Mouse (Mus musculus) lung, postnatal 14 days (tissue): ENCODE data around the gene Gpr162.
A peak's percentile ranks its signal among the peaks of the same experiment; 100 is the strongest.
"Not testable (repeated sequence)": the region's sequence is repeated elsewhere in the genome, so short reads cannot be mapped to it uniquely, and the experiment has no call there.

Experiments used
- DNase-seq: peaks from one replicate; pipeline ENCODE4 v3.0.0; 2021

Gpr162 gene

DNA sequence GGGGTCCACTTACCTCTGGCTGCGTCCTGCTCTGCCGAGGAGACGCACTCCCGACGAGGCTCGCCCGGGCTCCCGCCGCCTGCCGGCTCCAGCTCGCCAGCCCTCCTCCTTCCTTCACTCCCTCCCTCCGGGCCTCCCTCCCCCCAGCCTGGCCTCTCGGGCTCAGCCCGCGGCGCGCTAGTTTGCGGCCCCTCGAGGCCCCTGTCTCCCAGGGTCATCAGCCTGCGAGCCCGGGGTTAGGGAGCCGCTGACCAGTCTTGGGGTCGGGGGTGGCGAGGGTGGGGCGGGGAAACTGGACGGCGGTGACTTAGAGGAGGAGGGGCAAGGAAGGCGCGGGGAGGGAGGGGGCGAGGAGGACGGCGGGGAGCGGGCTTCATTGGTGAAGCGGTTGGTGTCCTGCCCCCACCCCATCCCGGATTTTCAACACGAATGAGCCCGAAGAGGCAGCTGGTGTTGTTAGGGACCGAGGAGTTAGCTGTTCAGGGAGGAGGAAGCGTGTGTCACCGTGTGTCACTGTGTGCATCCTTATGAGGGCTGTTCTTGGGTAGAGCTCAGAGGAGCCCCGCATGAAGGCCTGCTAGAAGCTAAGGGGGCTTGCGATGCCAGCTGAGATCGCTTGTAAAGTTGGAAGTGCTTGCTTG lies at the start of gene Gpr162:
Gene Gpr162 (minus strand): TSS at position 326 of the 641 bp plus-strand sequence.
- peak; percentile 57 for DNase-seq

DNA sequence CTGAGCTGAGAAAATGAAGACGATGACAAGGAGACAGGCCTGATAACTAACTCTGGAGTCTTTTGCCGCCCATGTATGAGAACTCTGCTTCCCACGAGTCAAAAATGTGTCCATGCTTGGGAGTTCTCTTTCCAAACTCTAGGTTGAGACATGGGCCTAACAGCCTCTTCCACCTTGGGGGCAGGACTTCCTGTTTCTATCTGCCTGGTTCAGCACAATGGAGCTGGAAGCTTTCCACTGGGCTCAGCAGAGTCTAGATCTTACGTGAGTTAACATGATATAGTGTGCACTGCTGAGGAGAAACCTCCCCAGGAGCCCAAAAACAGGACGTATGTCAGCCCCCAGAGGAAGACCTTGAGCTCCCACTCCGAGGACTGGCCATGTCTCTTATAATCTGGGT lies 49.4 kb upstream of the Gpr162 start:
- no peak for DNase-seq

DNA sequence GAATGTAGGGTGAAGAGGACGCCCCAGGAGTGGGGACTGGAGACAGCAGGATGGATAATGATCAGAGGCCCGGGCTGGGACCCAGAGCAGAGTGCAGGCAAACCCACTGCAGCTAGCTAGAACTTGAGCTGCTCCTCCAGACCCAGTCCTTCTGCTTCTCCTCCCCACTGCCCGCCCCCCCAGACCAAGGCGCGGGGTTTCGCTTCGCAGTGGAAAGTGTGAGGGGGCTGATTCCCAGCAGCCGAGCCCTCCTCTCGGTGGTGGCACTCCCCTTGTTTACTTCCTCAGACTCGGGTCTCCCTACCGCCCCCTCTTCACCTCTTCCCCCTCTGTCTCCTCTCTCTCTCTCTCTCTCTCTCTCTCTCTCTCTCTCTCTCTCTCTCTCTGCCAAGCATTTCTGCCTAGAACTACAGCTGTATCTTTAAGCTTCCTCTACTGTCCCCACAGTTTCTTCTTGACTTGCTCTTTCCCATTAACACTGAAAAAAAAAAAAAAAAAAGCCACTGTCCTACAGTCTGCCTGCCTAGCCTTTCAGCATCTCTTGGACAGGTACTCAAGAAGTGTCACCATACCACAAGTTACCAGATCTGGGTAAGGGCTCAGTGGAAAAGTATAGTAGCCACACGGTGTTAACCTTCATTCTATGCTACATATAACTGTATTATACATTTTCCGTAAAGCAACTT lies 47.9 kb upstream of the Gpr162 start, which contains the start of gene Lag3:
Gene Lag3 (minus strand): TSS at position 173 of the 686 bp plus-strand sequence.
- DNase-seq = no peak

DNA sequence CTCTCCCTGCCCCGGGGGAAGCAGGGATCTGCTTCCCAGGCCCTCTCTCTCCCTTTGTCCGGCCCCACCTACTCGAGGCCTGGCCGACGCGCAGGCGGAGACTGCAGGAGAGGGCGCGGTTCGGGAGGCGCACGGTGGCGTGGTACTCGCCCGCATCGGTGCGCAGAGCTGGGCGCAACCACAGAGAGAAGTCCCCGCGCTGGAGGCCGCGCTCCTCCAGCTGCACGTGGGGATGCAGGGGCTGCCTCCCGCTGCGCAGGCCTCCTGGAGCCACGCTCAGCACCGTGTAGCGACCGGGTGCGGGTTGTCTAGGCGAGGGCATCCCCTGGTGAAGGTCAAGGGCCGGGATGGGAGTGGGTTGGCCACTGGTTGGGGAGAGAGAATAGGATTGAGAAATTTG lies 46.2 kb upstream of the Gpr162 start:
- no peak for DNase-seq

DNA sequence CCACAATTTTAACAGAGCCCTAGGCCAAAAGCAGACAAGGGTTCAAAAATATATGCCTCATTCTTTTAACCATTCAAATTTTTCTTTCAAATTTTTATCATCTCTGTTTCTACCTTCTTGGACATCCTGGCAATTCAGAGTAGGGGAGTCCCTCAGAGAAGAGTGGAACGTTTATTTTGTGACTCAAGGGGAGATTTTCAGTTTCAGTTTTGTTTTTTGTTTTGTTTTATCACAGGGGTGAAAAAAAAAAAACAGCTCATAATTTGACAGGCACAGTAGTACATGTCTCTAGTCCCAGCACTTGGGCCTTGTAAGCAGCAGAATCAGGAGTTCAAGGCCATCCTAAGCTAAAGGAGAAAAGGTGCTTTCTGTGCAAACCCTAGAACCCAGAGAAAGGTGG lies 44.0 kb upstream of the Gpr162 start:
- no peak for DNase-seq

DNA sequence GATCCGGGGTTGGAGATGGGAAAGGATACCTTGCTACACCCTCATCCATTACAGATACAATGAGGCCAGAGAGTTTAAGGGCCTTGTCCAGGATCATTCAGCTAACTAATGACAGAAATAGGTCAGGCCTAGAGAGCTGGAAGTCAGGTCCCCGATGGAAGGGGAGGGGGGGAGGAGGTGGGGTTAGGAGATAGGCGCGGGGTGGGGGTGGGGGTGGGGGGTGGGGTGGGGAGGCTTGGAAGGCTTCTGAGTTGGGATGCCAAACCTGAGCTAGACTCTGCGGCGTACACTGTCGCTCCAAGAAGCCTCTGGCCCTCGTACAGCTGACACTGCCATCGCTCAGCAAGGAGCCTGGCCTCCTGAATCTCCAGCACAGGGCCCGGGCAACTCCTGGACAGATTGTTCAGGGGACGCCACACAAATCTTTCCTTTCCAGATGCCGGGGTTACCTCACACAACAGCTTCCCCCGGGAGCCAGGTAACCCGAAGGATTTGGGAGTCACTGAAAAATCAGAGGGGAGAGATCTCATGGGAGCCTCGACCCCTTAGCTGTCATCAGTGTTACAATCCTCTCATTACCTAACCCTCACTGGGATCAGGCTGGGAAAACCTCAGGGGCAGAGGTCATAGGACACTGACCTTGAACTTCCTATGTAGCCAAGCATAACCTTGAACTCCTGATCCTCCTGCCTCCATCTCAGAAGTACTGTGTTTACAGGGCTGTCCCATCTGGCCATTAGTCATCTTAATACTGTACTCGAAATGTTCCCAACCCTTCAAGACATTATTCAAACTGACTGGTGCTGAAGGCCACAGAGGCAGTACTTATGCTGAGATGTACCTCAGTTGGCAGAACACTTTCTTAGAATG lies 41.4 kb upstream of the Gpr162 start:
- no peak for DNase-seq

DNA sequence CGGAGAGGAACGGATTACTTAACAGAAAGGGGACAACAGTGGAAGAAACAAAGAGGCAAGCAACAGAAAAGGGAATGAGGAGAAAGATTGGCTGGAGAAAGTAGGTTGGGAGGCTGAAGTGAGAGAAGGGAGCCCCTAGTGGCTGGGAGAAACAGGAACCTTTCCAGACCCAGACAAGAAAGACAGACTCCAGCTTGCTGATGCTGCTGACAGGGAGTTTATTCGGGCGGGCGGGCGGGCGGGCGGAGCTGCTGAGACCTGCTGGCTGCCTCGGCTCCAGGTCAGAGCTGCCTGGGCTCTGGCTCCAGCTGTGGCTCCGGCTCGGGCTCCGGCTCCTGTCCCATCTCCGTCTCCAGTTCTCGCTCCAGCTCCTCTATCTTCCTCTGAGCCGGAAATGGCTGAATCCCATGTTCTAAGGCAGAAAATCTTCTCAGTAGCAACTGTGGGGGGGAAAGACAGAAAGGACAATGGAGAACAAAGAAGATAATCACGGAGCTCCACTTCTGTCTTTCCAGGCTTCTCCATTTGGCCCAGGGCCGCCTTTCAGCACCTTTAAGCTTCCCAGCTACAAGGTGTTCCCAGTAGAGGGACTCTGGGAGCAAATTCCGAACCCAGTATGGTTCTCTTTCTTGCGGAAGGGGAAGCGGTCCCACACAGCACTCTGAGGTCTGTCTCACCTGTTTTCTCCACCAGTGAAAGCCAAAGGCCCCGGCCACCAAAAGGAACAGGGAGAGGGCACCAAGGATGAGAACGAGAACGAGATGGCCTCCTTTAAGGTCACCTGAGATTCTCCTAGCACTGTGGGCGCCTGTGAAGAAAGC lies 40.6 kb upstream of the Gpr162 start:
- DNase-seq = peak; percentile 71

DNA sequence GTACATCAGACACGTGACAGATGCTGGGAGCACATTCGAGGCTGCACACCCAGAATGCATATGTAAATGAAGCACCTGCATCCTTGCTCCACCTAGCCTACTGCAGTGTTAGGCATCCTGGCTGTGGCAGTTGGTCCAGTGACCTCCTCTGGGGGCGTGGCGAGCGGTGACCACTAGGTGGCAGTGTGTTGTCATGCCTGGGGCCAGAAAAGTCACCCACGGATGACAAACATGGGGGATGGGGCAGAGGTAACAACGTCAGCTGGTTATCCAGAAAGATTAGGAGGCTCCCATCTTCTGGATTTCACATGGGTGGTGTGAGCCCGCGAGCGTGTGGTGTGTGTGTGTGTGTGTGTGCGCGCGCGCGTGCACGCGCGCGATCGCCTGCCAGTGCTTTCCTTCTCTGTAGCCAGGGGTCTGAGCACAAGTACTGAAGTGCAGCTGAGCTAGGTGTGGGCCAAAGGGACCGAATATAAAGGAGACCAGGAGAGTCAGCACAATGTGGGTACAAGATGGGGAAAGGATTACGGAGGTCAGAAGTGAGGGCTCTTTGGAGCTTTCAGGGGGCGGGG lies 39.9 kb upstream of the Gpr162 start:
- DNase-seq = peak; percentile 99

DNA sequence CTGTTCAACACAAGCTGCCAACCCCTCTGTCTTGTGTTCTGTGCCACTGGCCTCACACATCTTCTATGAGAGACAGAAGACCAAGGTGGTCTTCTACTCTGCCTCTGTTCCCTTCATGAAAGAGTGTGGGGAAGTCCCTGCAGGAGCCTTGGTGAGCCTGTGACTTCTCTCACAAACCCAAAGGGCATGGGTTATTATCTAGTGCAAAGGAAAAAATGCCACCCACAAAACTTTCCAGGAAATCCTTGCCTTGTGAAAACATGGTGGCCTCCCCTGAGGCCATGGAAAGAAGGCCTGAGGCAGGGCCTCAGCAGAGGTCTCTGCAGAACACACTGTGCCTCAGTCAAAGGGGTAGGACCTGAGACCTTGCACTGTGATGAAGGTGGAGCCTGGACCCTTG lies 38.1 kb upstream of the Gpr162 start:
- DNase-seq = no peak

DNA sequence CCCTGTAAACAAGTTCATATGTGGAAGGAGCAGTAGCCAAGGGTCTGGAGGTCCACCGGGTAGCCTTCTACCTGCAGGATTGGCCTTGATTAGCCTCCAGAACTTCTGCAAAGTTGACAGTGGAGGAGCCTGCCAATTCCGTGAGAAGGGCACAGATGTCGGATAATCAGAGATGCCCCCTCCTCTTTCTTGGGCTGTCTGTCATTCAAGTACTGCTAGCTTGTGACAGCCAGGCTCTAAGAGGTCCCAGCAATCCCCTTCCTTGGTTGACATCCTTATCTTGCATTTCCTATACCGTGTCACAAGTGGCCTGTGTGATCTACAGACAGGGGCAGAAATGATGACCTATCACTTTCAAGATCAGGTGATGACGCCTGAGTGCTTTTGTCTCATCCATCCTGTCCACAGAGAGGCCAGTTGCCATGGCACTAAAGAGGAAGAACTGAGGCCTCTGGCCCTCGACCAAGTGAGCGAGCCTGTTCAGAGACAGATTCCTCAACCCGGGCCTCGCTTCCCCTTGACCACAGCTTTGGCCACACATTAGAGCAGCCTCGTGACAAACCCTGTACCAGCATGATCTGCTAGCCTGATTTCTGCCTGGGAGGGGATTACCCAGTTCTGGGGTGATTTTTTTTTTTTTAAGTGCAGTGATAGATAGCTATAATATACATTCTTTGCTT lies 37.2 kb upstream of the Gpr162 start:
- no peak for DNase-seq

DNA sequence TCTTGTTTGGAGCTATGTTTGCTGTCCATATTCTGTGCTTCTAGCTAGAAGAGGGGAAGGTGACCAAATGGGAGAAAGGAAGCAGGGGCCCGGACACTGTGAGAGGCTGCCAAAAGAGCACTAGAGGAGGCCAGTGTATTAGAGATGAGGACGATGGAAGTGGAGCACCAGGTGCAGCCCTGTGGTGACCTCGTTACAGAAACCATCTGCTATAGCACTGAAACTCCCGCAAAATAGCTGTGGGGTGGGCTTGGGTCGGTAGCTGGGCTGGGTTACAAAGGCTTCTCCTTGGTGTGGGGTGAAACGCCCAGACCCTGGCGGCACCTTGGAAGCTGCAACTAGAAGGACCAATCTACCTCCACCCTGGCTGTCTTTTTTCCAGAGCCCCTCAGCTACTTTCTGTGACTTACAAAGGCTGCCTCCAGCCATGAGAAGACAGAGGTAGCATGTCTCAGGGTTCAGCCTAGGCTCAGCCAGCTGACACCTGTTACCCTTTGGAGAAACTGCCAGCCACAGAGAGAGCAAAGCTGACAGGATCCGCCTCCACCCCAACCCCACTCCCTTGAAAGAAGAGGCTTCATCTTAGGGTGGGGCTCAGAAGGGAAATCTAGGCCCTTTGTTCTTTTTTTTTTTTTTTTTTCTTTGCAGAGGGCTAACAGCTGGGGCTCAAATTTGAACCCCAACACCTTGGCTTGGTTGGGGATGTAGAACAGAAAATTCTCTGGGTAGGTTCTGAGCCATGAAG lies 36.4 kb upstream of the Gpr162 start:
- no peak for DNase-seq

DNA sequence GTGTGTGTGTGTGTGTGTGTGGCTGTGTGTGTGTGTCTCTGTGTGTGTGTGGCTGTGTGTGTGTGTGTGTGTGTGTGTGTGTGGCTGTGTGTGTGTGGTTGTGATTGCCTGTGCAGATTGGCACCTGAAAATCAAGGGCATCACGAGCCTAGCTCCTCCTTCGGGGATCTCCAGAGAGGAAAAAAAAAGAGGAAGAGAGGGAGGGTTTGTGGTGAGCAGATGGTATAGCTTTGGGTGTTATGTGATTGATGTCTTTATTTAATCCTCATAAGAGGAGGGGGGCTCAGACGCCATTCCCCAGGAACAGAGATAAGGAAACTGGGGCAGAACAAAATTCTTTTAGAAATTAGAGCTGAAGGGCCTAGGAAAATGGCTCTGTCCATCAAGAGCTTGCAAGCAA lies 34.6 kb upstream of the Gpr162 start:
- no peak for DNase-seq

DNA sequence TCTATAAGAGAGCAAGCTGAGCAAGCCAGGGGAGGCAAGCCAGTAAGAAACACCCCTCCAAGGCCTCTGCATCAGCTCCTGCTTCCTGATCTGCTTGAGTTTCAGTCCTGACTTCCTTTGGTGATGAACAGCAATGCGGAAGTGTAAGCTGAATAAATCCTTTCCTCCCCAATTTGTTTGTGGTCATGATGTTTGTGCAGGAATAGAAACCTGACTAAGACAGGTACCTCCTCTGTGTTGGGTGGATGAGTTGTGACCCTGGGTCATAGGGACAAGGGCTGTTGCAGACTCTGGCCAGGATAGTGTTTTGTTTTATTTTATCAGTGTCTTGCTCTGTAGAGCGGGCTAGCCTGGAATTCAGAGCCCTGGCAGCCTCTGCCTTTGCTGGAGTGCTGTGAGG lies 30.3 kb upstream of the Gpr162 start:
- not testable (repeated sequence) for DNase-seq

DNA sequence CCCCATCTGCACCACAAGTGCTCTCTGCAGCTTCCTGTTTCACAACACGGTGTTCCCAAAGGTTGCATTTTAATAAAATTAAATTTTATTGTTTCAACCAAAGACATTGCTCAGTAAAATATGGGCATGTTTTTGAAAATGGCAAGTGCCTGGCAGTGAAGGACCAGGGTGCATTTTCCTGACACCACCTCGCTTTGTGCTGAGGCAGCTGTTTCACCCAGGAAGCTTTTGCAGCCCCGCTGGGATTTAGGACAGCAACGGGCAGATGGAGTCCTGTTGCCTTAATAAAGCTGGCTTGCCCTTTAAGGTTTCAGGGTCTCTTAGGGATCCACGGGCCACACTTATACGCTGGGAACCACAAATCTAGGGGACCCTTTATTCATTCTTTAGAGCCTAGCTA lies 27.2 kb upstream of the Gpr162 start:
- DNase-seq = no peak

DNA sequence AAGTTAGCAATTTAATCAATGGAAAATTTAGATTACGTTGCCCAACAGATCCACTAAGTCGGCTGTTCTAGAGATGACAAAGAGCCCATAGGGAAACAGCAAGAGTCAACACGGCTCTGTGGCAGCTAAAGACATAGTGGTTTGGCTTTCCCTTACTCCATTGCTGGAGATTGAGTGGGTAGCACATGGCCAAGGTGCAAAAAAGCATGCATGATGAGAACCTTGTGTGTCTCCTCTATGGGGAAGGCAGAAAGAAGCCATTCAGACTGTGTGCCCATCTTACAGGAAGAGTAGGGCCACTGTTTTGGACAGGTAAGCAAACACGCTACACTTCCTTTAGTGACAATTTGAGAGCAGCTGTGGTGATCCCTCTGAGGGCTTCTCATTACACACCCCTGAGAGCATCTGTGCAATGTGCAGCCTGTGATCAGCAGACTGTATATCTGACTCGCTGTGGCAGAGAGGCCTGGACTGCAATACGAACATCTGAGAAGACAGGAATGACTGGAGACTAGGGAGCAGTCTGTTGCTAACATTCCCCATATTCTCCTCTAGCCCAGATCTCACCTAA lies 24.9 kb upstream of the Gpr162 start:
- DNase-seq = no peak

DNA sequence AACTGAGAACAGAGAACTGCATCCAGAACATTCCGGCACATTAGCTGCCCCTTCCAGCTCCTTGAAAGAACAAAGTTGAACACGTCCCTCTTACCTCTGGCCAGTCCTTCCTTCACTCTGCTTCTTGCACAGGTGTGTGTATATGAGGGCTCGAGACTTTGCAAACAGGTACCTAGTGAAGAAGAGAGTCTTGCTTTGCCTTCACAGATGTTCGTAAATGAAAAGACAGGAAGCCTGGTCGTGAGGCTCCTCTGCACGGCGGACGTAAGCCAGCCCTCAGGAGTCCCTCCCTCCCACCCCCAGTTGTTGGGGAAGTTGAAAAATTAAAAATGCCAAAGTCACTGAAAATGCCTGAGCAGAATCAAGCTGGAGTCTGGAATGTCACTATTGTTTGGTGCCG lies 24.2 kb upstream of the Gpr162 start, which contains the start of gene Cd4:
Gene Cd4 (minus strand): TSS at position 236 of the 400 bp plus-strand sequence.
- no peak for DNase-seq

DNA sequence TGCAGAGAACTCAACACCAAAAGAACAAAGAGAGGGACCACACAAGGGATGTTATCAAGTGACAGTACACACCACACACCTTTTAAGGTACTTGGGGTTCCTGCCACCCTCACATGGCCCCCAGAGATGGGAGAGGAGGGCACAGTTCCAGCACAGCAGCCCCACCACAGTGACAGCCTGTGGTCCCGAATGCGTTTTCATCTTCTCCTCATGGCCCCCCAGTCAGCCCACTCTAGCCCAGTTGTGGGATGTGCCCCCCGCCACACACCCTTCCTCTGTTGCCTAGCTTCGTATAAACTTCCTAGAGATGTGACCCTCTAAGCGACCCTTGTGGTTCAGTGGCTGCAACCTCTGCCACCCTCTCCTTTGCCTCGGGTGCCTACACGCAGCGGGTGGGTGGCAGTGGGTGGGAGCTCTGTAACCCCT lies 22.2 kb upstream of the Gpr162 start:
- no peak for DNase-seq

DNA sequence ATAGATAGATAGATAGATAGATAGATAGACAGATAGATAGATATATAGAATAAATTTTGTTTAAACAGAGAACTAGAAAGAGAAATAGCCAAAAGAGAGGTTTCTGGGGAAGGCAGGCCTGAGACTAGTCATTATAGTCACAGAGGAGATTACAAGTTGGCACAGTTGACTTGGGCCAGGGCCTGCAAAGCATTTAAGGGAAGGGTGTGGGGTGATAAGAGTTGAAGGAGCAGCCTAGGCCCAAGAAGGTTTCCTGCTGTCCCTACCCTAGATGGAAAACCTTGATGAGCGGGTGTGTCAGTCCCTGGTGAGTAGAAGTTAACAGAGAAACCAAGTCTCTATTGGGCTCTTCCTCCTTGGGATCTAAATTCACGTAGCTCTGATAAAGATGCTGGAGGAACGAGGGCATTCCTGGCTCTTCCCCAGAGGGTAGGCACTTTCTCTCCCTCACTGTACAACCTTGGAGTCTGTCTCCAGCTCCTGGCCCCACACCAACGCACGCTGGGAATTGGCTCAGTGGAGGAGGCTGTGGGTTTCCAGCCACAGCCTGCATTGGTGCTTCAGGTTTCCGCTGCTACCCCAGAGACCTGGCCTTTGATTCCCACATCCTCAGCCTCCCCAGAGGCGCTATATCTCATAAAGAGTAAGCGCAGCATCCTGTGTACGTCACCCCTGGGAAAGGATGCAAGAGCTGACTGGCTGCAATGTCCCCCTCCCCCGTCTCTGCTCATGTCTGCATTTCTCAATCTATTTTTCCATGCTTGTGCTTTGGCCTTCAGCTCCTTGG lies 21.1 kb upstream of the Gpr162 start:
- DNase-seq = no peak

DNA sequence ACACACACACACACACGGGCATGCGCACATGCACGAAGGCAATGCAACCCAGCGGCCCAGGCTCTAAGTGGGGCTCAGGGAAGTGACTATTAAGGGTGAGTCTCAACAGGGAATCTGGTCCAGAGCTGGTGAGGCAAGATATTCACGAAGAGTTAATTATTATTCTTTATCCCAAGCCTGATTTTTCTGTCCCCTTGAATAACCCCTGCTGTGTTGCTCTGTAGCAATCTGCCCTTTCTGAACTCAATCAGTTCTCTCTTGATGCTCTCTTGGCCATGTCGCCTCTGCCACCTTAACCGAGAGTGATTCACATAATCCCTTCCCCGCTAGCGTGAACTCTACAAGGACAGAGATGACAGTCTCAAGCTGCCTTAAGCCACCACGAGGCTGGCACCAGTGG lies 19.6 kb upstream of the Gpr162 start:
- no peak for DNase-seq

DNA sequence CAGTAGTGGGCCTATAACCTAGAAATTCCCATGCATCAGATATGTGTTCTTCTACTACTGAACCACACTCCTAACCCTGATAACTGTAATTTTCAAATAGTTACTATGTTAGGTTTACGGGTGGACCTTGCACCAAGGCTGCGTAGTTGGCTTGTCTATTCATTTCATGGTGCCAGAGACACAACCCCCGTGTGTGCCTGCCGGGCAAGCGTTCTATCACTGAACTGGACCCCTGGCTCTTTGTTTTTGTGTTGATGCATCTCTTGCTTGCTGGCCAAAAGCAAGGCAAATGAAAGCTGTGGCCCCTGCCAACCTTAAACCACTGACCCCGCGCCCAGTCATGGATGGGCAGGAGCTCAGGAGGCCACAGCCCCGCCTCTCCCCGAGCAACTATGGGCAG lies 18.0 kb upstream of the Gpr162 start:
- DNase-seq = no peak
